Mouse (Mus musculus) spleen, adult 2 months (tissue): ENCODE data around the gene Ocel1.

Experiments
- CTCF ChIP-seq: fragments of 200-500 bp; IDR thresholded peaks from 2 replicates; pipeline ENCODE4 v1.5.1; 2011; ENCODE audit warnings: mild to moderate bottlenecking, inconsistent platforms; ENCODE audit not compliant: insufficient read depth, insufficient read length, insufficient replicate concordance; ENCODE audit errors: extremely low read depth
- POLR2A ChIP-seq: fragments of 200-500 bp; IDR thresholded peaks from 2 replicates; pipeline ENCODE4 v1.6.1; 2011; ENCODE audit warnings: low read depth, low read length, inconsistent platforms

DNA sequence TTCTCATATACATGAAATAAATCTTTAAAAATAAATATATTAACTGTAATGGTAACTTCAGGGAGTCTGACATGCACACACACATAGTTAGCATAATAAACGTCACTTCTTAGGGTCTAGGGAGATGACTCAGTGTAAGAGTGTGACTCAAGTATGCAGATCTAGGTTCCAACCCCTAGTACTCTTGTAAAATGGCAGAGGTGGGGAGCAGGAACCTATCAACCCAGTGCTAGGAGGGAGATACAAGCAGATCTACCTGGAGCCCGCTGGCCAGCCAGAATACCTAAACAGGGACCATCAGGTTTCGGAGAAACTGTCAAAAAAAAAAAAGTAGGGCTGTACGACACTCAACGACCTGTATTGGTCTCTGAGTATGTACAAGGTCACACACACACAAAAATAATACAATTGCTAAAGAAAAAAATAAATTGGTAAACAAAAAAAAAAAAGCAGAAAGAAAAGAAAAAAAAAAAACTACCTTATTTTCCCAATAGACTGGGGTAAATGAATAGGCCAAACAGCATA, 325 bp upstream of the Ocel1 start:
- TF ChIP-seq POLR2A (no peak), CTCF (no peak)
